Mouse (Mus musculus) heart, postnatal 0 days (tissue): ENCODE measurements at regions not wholly inside any gene's neighbourhood (a gene's known extent, or its start where the extent isn't known, plus 50 kb on each side); places are given as distances from the start of the nearest gene placed in this dataset.
A peak's percentile ranks its signal among the peaks of the same experiment; 100 is the strongest.

Source experiments
- ATAC-seq: fragments of 200-750 bp; cut with Nextera tagmentation; 2 replicates; pipeline ENCODE4 v1.8.0; 2017; ENCODE audit warnings: low read depth, moderate number of reproducible peaks, moderate library complexity; ENCODE audit not compliant: insufficient read depth
- DNase-seq: peaks from one replicate; pipeline ENCODE4 v3.0.0-alpha.2; 2016; ENCODE audit warnings: low spot score
- H3K27ac ChIP-seq: fragments of 300-500 bp; sonication (generic); 2 replicates; pipeline ENCODE4 v1.5.1; 2014; ENCODE audit warnings: low read depth, mild to moderate bottlenecking
- H3K27me3 ChIP-seq: fragments of 300-500 bp; sonication (generic); 2 replicates; pipeline ENCODE4 v1.6.1; 2014; ENCODE audit warnings: low read length, mixed read lengths; ENCODE audit not compliant: control insufficient read depth, insufficient read depth
- H3K36me3 ChIP-seq: fragments of 300-500 bp; sonication (generic); replicated peaks from 2 replicates; pipeline ENCODE4 v1.6.1; 2014; ENCODE audit warnings: low read length, mixed read lengths; ENCODE audit not compliant: control insufficient read depth, insufficient read depth
- H3K4me1 ChIP-seq: fragments of 300-500 bp; sonication (generic); 2 replicates; pipeline ENCODE4 v1.6.1; 2014; ENCODE audit warnings: antibody characterized with exemption; ENCODE audit not compliant: control insufficient read depth, insufficient read depth
- H3K4me2 ChIP-seq: fragments of 300-500 bp; sonication (generic); 2 replicates; pipeline ENCODE4 v1.6.1; 2014; ENCODE audit warnings: low read depth, mild to moderate bottlenecking, low read length, moderate library complexity
- H3K4me3 ChIP-seq: fragments of 300-500 bp; sonication (generic); 2 replicates; pipeline ENCODE4 v1.5.1; 2014; ENCODE audit warnings: low read depth, low read length
- H3K9ac ChIP-seq: fragments of 300-500 bp; sonication (generic); replicated peaks from 2 replicates; pipeline ENCODE4 v1.6.1; 2014; ENCODE audit warnings: low read depth, low read length, mixed read lengths
- H3K9me3 ChIP-seq: fragments of 300-500 bp; sonication (generic); replicated peaks from 2 replicates; pipeline ENCODE4 v1.6.1; 2016; ENCODE audit warnings: low read length; ENCODE audit not compliant: control insufficient read depth
- CTCF ChIP-seq: IDR thresholded peaks from 2 replicates; pipeline ENCODE4 v1.5.1; 2016; ENCODE audit warnings: antibody characterized with exemption, control low read depth, low read depth
- EP300 ChIP-seq: IDR thresholded peaks from 2 replicates; pipeline ENCODE4 v1.6.1; 2016; ENCODE audit warnings: antibody characterized with exemption, low read depth
- WGBS: fragments of 180-500 bp; shearing (Covaris S2); extraction: QIAGEN DNeasy Blood & Tissue Kit; methylation state at CpG from one replicate; pipeline ENCODE4 v1.1.7; 2014; 5-methylcytosine and 5-hydroxymethylcytosine counted together

- DNase-seq: no peak
- H3K4me1 ChIP-seq: peaks cover 11% of the 10 kb centered on the region
- no peak for ATAC-seq
- TF ChIP-seq CTCF (no peak), EP300 (no peak)
- no peak overlapping the region for H3K4me3 ChIP-seq
- no peaks in the 10 kb centered on the region for H3K27me3 ChIP-seq
- H3K4me2 ChIP-seq: no peak overlapping the region
- 92% methylated on average over 4 of the region's 4 CpGs for WGBS
- no peaks in the 10 kb centered on the region for H3K36me3 ChIP-seq
- no peak overlapping the region for H3K27ac ChIP-seq
- no peak overlapping the region for H3K9ac ChIP-seq
- H3K9me3 ChIP-seq: no peaks in the 10 kb centered on the region
Observed at GRCm38 (mm10) chr1:177627814-177628213, 101.8 kb upstream of the 1700016C15Rik start.

GRCm38 (mm10) chr1:177633966-177634602 is 95.5 kb upstream of the 1700016C15Rik start:
- WGBS: 80% methylated on average over 9 of the region's 9 CpGs
- Histone ChIP-seq H3K9ac (no peak overlapping the region), H3K4me2 (no peak overlapping the region), H3K4me3 (no peak overlapping the region), H3K36me3 (no peaks in the 10 kb centered on the region), H3K4me1 (no peaks in the 10 kb centered on the region), H3K9me3 (no peaks in the 10 kb centered on the region), H3K27me3 (no peaks in the 10 kb centered on the region), H3K27ac (no peak overlapping the region)
- TF ChIP-seq CTCF: no peak
- TF ChIP-seq EP300: no peak
- DNase-seq (no peak), ATAC-seq (no peak)

GRCm38 (mm10) chr1:177637061-177637460 is 92.6 kb upstream of the 1700016C15Rik start:
- TF ChIP-seq EP300 (peak; percentile 84), CTCF (no peak)
- no peaks in the 10 kb centered on the region for H3K36me3 ChIP-seq
- H3K9ac ChIP-seq: no peak overlapping the region
- ATAC-seq (peak; percentile 44; the same call in 1 of the 2 replicates), DNase-seq (no peak)
- H3K4me2 ChIP-seq: no peak overlapping the region
- no peaks in the 10 kb centered on the region for H3K27me3 ChIP-seq
- H3K27ac ChIP-seq: peak overlapping the region; percentile 44
- WGBS: 63% methylated on average over 9 of the region's 9 CpGs
- H3K9me3 ChIP-seq: no peaks in the 10 kb centered on the region
- H3K4me3 ChIP-seq: no peak overlapping the region
- no peaks in the 10 kb centered on the region for H3K4me1 ChIP-seq

- H3K9me3 ChIP-seq: no peaks in the 10 kb centered on the region
- ATAC-seq: no peak
- WGBS: 89% methylated on average over 10 of the region's 10 CpGs
- H3K36me3 ChIP-seq: no peaks in the 10 kb centered on the region
- no peak overlapping the region for H3K4me2 ChIP-seq
- no peak overlapping the region for H3K4me3 ChIP-seq
- TF ChIP-seq CTCF (no peak), EP300 (no peak)
- H3K4me1 ChIP-seq: no peaks in the 10 kb centered on the region
- no peak for DNase-seq
- no peaks in the 10 kb centered on the region for H3K27me3 ChIP-seq
- H3K27ac ChIP-seq: no peak overlapping the region
- H3K9ac ChIP-seq: no peak overlapping the region
Observed at GRCm38 (mm10) chr1:177638381-177638780, 91.2 kb upstream of the 1700016C15Rik start.

- TF ChIP-seq CTCF (no peak), EP300 (no peak)
- H3K9me3 ChIP-seq: no peaks in the 10 kb centered on the region
- H3K27ac ChIP-seq: no peak overlapping the region
- no peak overlapping the region for H3K4me3 ChIP-seq
- 59% methylated on average over 20 of the region's 20 CpGs for WGBS
- H3K27me3 ChIP-seq: no peaks in the 10 kb centered on the region
- DNase-seq: no peak
- no peak overlapping the region for H3K9ac ChIP-seq
- H3K36me3 ChIP-seq: no peaks in the 10 kb centered on the region
- H3K4me1 ChIP-seq: no peaks in the 10 kb centered on the region
- H3K4me2 ChIP-seq: no peak overlapping the region
- ATAC-seq: no peak
Observed at GRCm38 (mm10) chr1:177639931-177640846, 89.4 kb upstream of the 1700016C15Rik start.
